Mouse (Mus musculus) forebrain, postnatal 0 days (tissue): ENCODE measurements around the gene Ttll4. TPM values are rescaled to one million over a fixed set of nuclear protein-coding genes. Genes with fewer than 3 reads are reported as not detected.

Experiments used
- ATAC-seq: fragments of 200-750 bp; cut with Nextera tagmentation; 2 replicates; pipeline ENCODE4 v1.8.0; 2017; ENCODE audit warnings: mild to moderate bottlenecking, moderate library complexity
- DNase-seq: peaks from one replicate; pipeline ENCODE4 v3.0.0-alpha.2; 2015
- H3K27ac ChIP-seq: fragments of 300-500 bp; sonication (generic); 2 replicates; pipeline ENCODE4 v1.5.1; 2014; ENCODE audit warnings: low read depth, mild to moderate bottlenecking, antibody characterized with exemption, low read length, moderate library complexity, mixed read lengths
- H3K27me3 ChIP-seq: fragments of 300-500 bp; sonication (generic); 2 replicates; pipeline ENCODE4 v1.6.1; 2014; ENCODE audit warnings: mild to moderate bottlenecking, low read length, mixed read lengths; ENCODE audit not compliant: insufficient read depth
- H3K36me3 ChIP-seq: fragments of 300-500 bp; sonication (generic); 2 replicates; pipeline ENCODE4 v1.6.1; 2014; ENCODE audit warnings: mild to moderate bottlenecking, moderate library complexity; ENCODE audit not compliant: insufficient read depth
- H3K4me1 ChIP-seq: fragments of 300-500 bp; sonication (generic); 2 replicates; pipeline ENCODE4 v1.6.1; 2014; ENCODE audit warnings: antibody characterized with exemption; ENCODE audit not compliant: insufficient read depth
- H3K4me2 ChIP-seq: fragments of 300-500 bp; sonication (generic); 2 replicates; pipeline ENCODE4 v1.6.1; 2014; ENCODE audit warnings: low read depth, mild to moderate bottlenecking, moderate library complexity
- H3K4me3 ChIP-seq: fragments of 300-500 bp; sonication (generic); 2 replicates; pipeline ENCODE4 v1.5.1; 2014; ENCODE audit warnings: low read depth, low read length, mixed read lengths
- H3K9ac ChIP-seq: fragments of 300-500 bp; sonication (generic); 2 replicates; pipeline ENCODE4 v1.6.1; 2014; ENCODE audit warnings: mild to moderate bottlenecking
- H3K9me3 ChIP-seq: fragments of 300-500 bp; sonication (generic); 2 replicates; pipeline ENCODE4 v1.6.1; 2016; ENCODE audit warnings: low read length
- CTCF ChIP-seq: sonication (generic); IDR thresholded peaks from 2 replicates; pipeline ENCODE4 v1.5.1; 2016; ENCODE audit warnings: antibody characterized with exemption, control low read depth, low read depth
- WGBS: fragments of 180-500 bp; shearing (Covaris S2); extraction: QIAGEN DNeasy Blood & Tissue Kit; methylation state at CpG from one replicate; pipeline ENCODE4 v1.1.7; 2014; 5-methylcytosine and 5-hydroxymethylcytosine counted together
- polyA plus RNA-seq: library from polyadenylated mRNA; unstranded; fragments of >200 nt; fragmentation: Nextera tagmentation; extraction: Ambion mirVana; gene quantifications from 2 replicates; pipeline ENCODE4 v1.2.1, GENCODE M21; 2015
- total RNA-seq: library from RNA; depleted of rRNA; stranded (reverse); fragments of >200 nt; gene quantifications from 2 replicates; pipeline ENCODE4 v1.2.3, GENCODE M21; 2014

Ttll4 gene
- total and polyA plus RNA-seq, 2 experiments from 2014 or later = 4.5 to 31.3 TPM

GRCm38 (mm10) chr1:74693891-74694583 lies 32.5 kb downstream of the Ttll4 start:
- whole genome bisulfite sequencing = 78% methylated on average over 8 of the region's 8 CpGs
- H3K4me2 ChIP-seq = no peak overlapping the region
- H3K4me3 ChIP-seq = no peak overlapping the region
- H3K4me1 ChIP-seq = no peaks in the 10 kb centered on the region
- DNase-seq = no peak
- no peak for ATAC-seq
- no peaks in the 10 kb centered on the region for H3K9me3 ChIP-seq
- no peak overlapping the region for H3K9ac ChIP-seq
- H3K27me3 ChIP-seq = no peaks in the 10 kb centered on the region
- H3K27ac ChIP-seq = no peak overlapping the region
- peaks cover 66% of the 10 kb centered on the region for H3K36me3 ChIP-seq
- TF ChIP-seq CTCF = no peak

- H3K27ac ChIP-seq = no peak overlapping the region
- H3K4me2 ChIP-seq = no peak overlapping the region
- H3K27me3 ChIP-seq = no peaks in the 10 kb centered on the region
- no peak for TF ChIP-seq CTCF
- H3K9ac ChIP-seq = no peak overlapping the region
- peaks cover 62% of the 10 kb centered on the region for H3K36me3 ChIP-seq
- ATAC-seq (no peak), DNase-seq (no peak)
- 93% methylated on average over 4 of the region's 4 CpGs for WGBS
- H3K4me3 ChIP-seq = no peak overlapping the region
- H3K9me3 ChIP-seq = no peaks in the 10 kb centered on the region
- no peaks in the 10 kb centered on the region for H3K4me1 ChIP-seq
These were observed 34.3 kb downstream of the Ttll4 start for GRCm38 (mm10) chr1:74695836-74696235.

GRCm38 (mm10) chr1:74697416-74697815 lies 35.9 kb downstream of the Ttll4 start:
- no peak for ATAC-seq
- H3K9ac ChIP-seq = no peak overlapping the region
- no peak overlapping the region for H3K27ac ChIP-seq
- peaks cover 50% of the 10 kb centered on the region for H3K36me3 ChIP-seq
- 95% methylated on average over 6 of the region's 6 CpGs for WGBS
- no peaks in the 10 kb centered on the region for H3K4me1 ChIP-seq
- TF ChIP-seq CTCF = no peak
- H3K4me2 ChIP-seq = no peak overlapping the region
- no peak for DNase-seq
- no peaks in the 10 kb centered on the region for H3K27me3 ChIP-seq
- H3K9me3 ChIP-seq = no peaks in the 10 kb centered on the region
- H3K4me3 ChIP-seq = no peak overlapping the region

GRCm38 (mm10) chr1:74698353-74698752 lies 36.8 kb downstream of the Ttll4 start:
- no peak overlapping the region for H3K4me3 ChIP-seq
- no peak for TF ChIP-seq CTCF
- WGBS = 96% methylated on average over 1 of the region's 1 CpGs
- H3K36me3 ChIP-seq = peaks cover 48% of the 10 kb centered on the region
- no peak overlapping the region for H3K9ac ChIP-seq
- DNase-seq = no peak
- no peak for ATAC-seq
- no peaks in the 10 kb centered on the region for H3K4me1 ChIP-seq
- no peak overlapping the region for H3K27ac ChIP-seq
- no peak overlapping the region for H3K4me2 ChIP-seq
- H3K9me3 ChIP-seq = no peaks in the 10 kb centered on the region
- H3K27me3 ChIP-seq = no peaks in the 10 kb centered on the region

GRCm38 (mm10) chr1:74698791-74699190 lies 37.2 kb downstream of the Ttll4 start:
- H3K27me3 ChIP-seq = no peaks in the 10 kb centered on the region
- WGBS = 86% methylated on average over 1 of the region's 1 CpGs
- no peak overlapping the region for H3K9ac ChIP-seq
- H3K4me3 ChIP-seq = no peak overlapping the region
- no peak overlapping the region for H3K27ac ChIP-seq
- peaks cover 48% of the 10 kb centered on the region for H3K36me3 ChIP-seq
- H3K4me1 ChIP-seq = no peaks in the 10 kb centered on the region
- no peak for ATAC-seq
- no peak for DNase-seq
- TF ChIP-seq CTCF = no peak
- no peak overlapping the region for H3K4me2 ChIP-seq
- no peaks in the 10 kb centered on the region for H3K9me3 ChIP-seq

- H3K36me3 ChIP-seq = peaks cover 33% of the 10 kb centered on the region
- no peak for ATAC-seq
- no peak for TF ChIP-seq CTCF
- H3K27me3 ChIP-seq = no peaks in the 10 kb centered on the region
- DNase-seq = no peak
- no peaks in the 10 kb centered on the region for H3K4me1 ChIP-seq
- no peak overlapping the region for H3K9ac ChIP-seq
- H3K4me2 ChIP-seq = no peak overlapping the region
- no peak overlapping the region for H3K27ac ChIP-seq
- WGBS = 88% methylated on average over 6 of the region's 6 CpGs
- H3K9me3 ChIP-seq = no peaks in the 10 kb centered on the region
- H3K4me3 ChIP-seq = no peak overlapping the region
These were observed 40.6 kb downstream of the Ttll4 start for GRCm38 (mm10) chr1:74702142-74702553.

- Histone ChIP-seq H3K4me1 (no peaks in the 10 kb centered on the region), H3K27ac (no peak overlapping the region), H3K27me3 (no peaks in the 10 kb centered on the region), H3K9ac (no peak overlapping the region), H3K4me2 (no peak overlapping the region), H3K36me3 (peaks cover 13% of the 10 kb centered on the region), H3K9me3 (no peaks in the 10 kb centered on the region), H3K4me3 (no peak overlapping the region)
- DNase-seq (no peak), ATAC-seq (no peak)
- 69% methylated on average over 3 of the region's 3 CpGs for WGBS
- no peak for TF ChIP-seq CTCF
These were observed 42.6 kb downstream of the Ttll4 start for GRCm38 (mm10) chr1:74704156-74704555.
